Mouse (Mus musculus) MEL (cell line): ENCODE measurements around the gene Jak3. TPM values are rescaled to one million over a fixed set of nuclear protein-coding genes. Genes with fewer than 3 reads are reported as not detected.

Experiments
- DNase-seq: peaks from one replicate; pipeline ENCODE4 v3.0.0; 2011; ENCODE audit warnings: low read depth, low spot score
- H3K27ac ChIP-seq: 2 replicates; pipeline ENCODE4 v1.5.1; 2012; ENCODE audit warnings: low read depth, mild to moderate bottlenecking, control low read depth, low read length, moderate library complexity; ENCODE audit not compliant: control insufficient read depth
- H3K27me3 ChIP-seq, 2 experiments: fragments of 150-350 bp in 1 of 2; sonication (generic) in 1 of 2; 2 replicates each; pipeline ENCODE4 v1.6.1; 2012; ENCODE audit warnings: low read length in 2 of 2, mild to moderate bottlenecking in 2 of 2, improper control_type of control experiment in 1 of 2, moderate library complexity in 1 of 2; ENCODE audit not compliant: insufficient read depth in 2 of 2, control insufficient read depth in 1 of 2
- H3K36me3 ChIP-seq, 2 experiments: 2 replicates each; pipeline ENCODE4 v1.6.1; 2012 to 2014; ENCODE audit warnings: low read length in 2 of 2, improper control_type of control experiment in 1 of 2, inconsistent platforms in 1 of 2, mild to moderate bottlenecking in 1 of 2; ENCODE audit not compliant: insufficient read depth in 2 of 2, control insufficient read depth in 1 of 2
- H3K4me1 ChIP-seq, 2 experiments: fragments of 150-350 bp in 1 of 2; sonication (generic) in 1 of 2; 2 replicates each; pipeline ENCODE4 v1.6.1; 2012; ENCODE audit warnings: low read length in 2 of 2, improper control_type of control experiment in 1 of 2, mild to moderate bottlenecking in 1 of 2; ENCODE audit not compliant: insufficient read depth in 2 of 2, control insufficient read depth in 1 of 2
- H3K4me3 ChIP-seq, 2 experiments: fragments of 150-350 bp in 1 of 2; sonication (generic) in 1 of 2; 2 replicates each; pipeline ENCODE4 v1.5.1; 2012; ENCODE audit warnings: low read depth in 2 of 2, low read length in 2 of 2, mild to moderate bottlenecking in 2 of 2, moderate library complexity in 2 of 2, control low read depth in 1 of 2, improper control_type of control experiment in 1 of 2; ENCODE audit not compliant: control insufficient read depth in 1 of 2, insufficient read depth in 1 of 2
- H3K79me2 ChIP-seq: 2 replicates; pipeline ENCODE4 v1.6.1; 2012; ENCODE audit warnings: mild to moderate bottlenecking, low read length, moderate library complexity; ENCODE audit not compliant: control insufficient read depth, poor library complexity, insufficient read depth
- H3K9ac ChIP-seq: 2 replicates; pipeline ENCODE4 v1.6.1; 2012; ENCODE audit warnings: low read depth, mild to moderate bottlenecking, control low read depth, low read length, moderate library complexity; ENCODE audit not compliant: control insufficient read depth, poor library complexity, severe bottlenecking
- H3K9me3 ChIP-seq: fragments of 150-350 bp; sonication (generic); replicated peaks from 2 replicates; pipeline ENCODE4 v1.6.1; 2012; ENCODE audit warnings: mild to moderate bottlenecking, low read length, improper control_type of control experiment, moderate library complexity; ENCODE audit not compliant: insufficient read depth
- BHLHE40 ChIP-seq: IDR thresholded peaks from 2 replicates; pipeline ENCODE4 v1.6.1; 2012; ENCODE audit warnings: low read depth, mild to moderate bottlenecking, inconsistent platforms, low read length, improper control_type of control experiment, borderline replicate concordance
- CTCF ChIP-seq, 3 experiments: IDR thresholded peaks in 2 of 3; conservative IDR thresholded peaks in 1 of 3; 2 replicates each; pipeline ENCODE4 v1.5.1; 2011 to 2012; ENCODE audit warnings: low read length in 3 of 3, low read depth in 2 of 3, mild to moderate bottlenecking in 2 of 3, improper control_type of control experiment in 1 of 3, inconsistent platforms in 1 of 3, mixed read lengths in 1 of 3, moderate library complexity in 1 of 3; ENCODE audit not compliant: control insufficient read depth in 1 of 3, insufficient read depth in 1 of 3, poor library complexity in 1 of 3, severe bottlenecking in 1 of 3
- E2F4 ChIP-seq: IDR thresholded peaks from 2 replicates; pipeline ENCODE4 v1.6.1; 2011; ENCODE audit warnings: low read depth, low read length, improper control_type of control experiment, borderline replicate concordance
- ELF1 ChIP-seq: IDR thresholded peaks from 2 replicates; pipeline ENCODE4 v1.6.1; 2014; ENCODE audit warnings: low read depth, mild to moderate bottlenecking, inconsistent platforms, low read length, improper control_type of control experiment, moderate library complexity
- ETS1 ChIP-seq: IDR thresholded peaks from 2 replicates; pipeline ENCODE4 v1.6.1; 2012; ENCODE audit warnings: low read depth, mild to moderate bottlenecking, inconsistent platforms, low read length, improper control_type of control experiment, moderate library complexity
- JUND ChIP-seq: IDR thresholded peaks from 2 replicates; pipeline ENCODE4 v1.6.1; 2011; ENCODE audit warnings: low read depth, mild to moderate bottlenecking, improper control_type of control experiment, low read length
- MAX ChIP-seq: IDR thresholded peaks from 2 replicates; pipeline ENCODE4 v1.6.1; 2011; ENCODE audit warnings: low read length, improper control_type of control experiment
- MXI1 ChIP-seq: IDR thresholded peaks from 2 replicates; pipeline ENCODE4 v1.6.1; 2011; ENCODE audit warnings: mild to moderate bottlenecking, low read depth, low read length, improper control_type of control experiment
- MYB ChIP-seq: IDR thresholded peaks from 2 replicates; pipeline ENCODE4 v1.6.1; 2011; ENCODE audit warnings: mild to moderate bottlenecking, low read depth, low read length, improper control_type of control experiment
- MYC ChIP-seq: IDR thresholded peaks from 2 replicates; pipeline ENCODE4 v1.6.1; 2011; ENCODE audit warnings: low read depth, mild to moderate bottlenecking, low read length, improper control_type of control experiment, moderate library complexity
- NRF1 ChIP-seq: IDR thresholded peaks from 2 replicates; pipeline ENCODE4 v1.6.1; 2014; ENCODE audit warnings: low read depth, mild to moderate bottlenecking, inconsistent platforms, low read length, improper control_type of control experiment, moderate library complexity; ENCODE audit not compliant: poor library complexity, insufficient read depth, severe bottlenecking
- POLR2A ChIP-seq, 2 experiments: IDR thresholded peaks; 2 replicates each; pipeline ENCODE4 v1.6.1; 2011 to 2012; ENCODE audit warnings: low read length in 2 of 2, mild to moderate bottlenecking in 2 of 2, control low read depth in 1 of 2, improper control_type of control experiment in 1 of 2, low read depth in 1 of 2, moderate library complexity in 1 of 2; ENCODE audit not compliant: control insufficient read depth in 1 of 2, insufficient read depth in 1 of 2, poor library complexity in 1 of 2
- POLR2AphosphoS2 ChIP-seq: IDR thresholded peaks from 2 replicates; pipeline ENCODE4 v1.6.1; 2011; ENCODE audit warnings: low read length, improper control_type of control experiment
- POLR2AphosphoS5 ChIP-seq: IDR thresholded peaks from 2 replicates; pipeline ENCODE4 v1.6.1; 2012; ENCODE audit warnings: low read depth, borderline replicate concordance, mild to moderate bottlenecking, inconsistent platforms, low read length, moderate library complexity, mixed read lengths
- RCOR1 ChIP-seq: IDR thresholded peaks from 2 replicates; pipeline ENCODE4 v1.6.1; 2012; ENCODE audit warnings: low read depth, mild to moderate bottlenecking, inconsistent platforms, low read length, improper control_type of control experiment
- SIN3A ChIP-seq: IDR thresholded peaks from 2 replicates; pipeline ENCODE4 v1.6.1; 2012; ENCODE audit warnings: low read length, improper control_type of control experiment, inconsistent platforms
- SMC3 ChIP-seq: IDR thresholded peaks from 2 replicates; pipeline ENCODE4 v1.6.1; 2011; ENCODE audit warnings: low read depth, low read length, improper control_type of control experiment
- TAL1 ChIP-seq: IDR thresholded peaks from 2 replicates; pipeline ENCODE4 v1.6.1; 2012; ENCODE audit warnings: mild to moderate bottlenecking, inconsistent platforms, low read length, moderate library complexity, mixed read lengths
- USF2 ChIP-seq, 2 experiments: IDR thresholded peaks; 2 replicates each; pipeline ENCODE4 v1.6.1; 2011 to 2012; ENCODE audit warnings: improper control_type of control experiment in 2 of 2, low read length in 2 of 2, borderline replicate concordance in 1 of 2, inconsistent platforms in 1 of 2, low read depth in 1 of 2, mild to moderate bottlenecking in 1 of 2; ENCODE audit not compliant: insufficient read depth in 1 of 2
- ZC3H11A ChIP-seq: IDR thresholded peaks from 2 replicates; pipeline ENCODE4 v1.6.1; 2012; ENCODE audit warnings: low read depth, mild to moderate bottlenecking, inconsistent platforms, low read length, improper control_type of control experiment
- polyA plus RNA-seq, 2 experiments: library from polyadenylated mRNA; stranded (reverse) in 1 of 2; unstranded in 1 of 2; fragments of >175 nt in 1 of 2; fragments of >200 nt in 1 of 2; gene quantifications; 2 replicates each; pipeline versions ENCODE4 v1.2.1 to v1.2.4; 2012; ENCODE audit warnings: low replicate concordance in 2 of 2, low read depth in 1 of 2; ENCODE audit not compliant: insufficient read length in 2 of 2, insufficient read depth in 1 of 2, missing spikeins in 1 of 2
- total RNA-seq: library from RNA; depleted of rRNA; stranded (reverse); fragments of 300-350 nt; gene quantifications from 2 replicates; pipeline ENCODE4 v1.2.3, GENCODE M21; 2012

Jak3 gene
- total and polyA plus RNA-seq, 3 experiments: 5.1 to 12.4 TPM; not detected in 1

GRCm38 (mm10) chr8:71692509-71692908 is 16.4 kb downstream of the Jak3 start:
- no peak overlapping the region for H3K4me3 ChIP-seq
- H3K9me3 ChIP-seq: no peaks in the 10 kb centered on the region
- TF ChIP-seq MYC: no peak
- no peak for TF ChIP-seq NRF1
- no peak for TF ChIP-seq POLR2A (IDR thresholded peaks at IDR 0.05; ENCODE audit: control insufficient read depth in 1 of 2, insufficient read depth in 1 of 2, low read depth in 1 of 2, low read length in 2 of 2, poor library complexity in 1 of 2)
- TF ChIP-seq BHLHE40: no peak
- no peak for TF ChIP-seq ZC3H11A
- no peak for TF ChIP-seq SMC3
- TF ChIP-seq ETS1: no peak
- no peak for TF ChIP-seq ELF1
- no peak for TF ChIP-seq MXI1
- no peak for TF ChIP-seq CTCF (IDR thresholded peaks at IDR 0.05 in 2 of 3, conservative IDR thresholded peaks at IDR 0.05 in 1 of 3; ENCODE audit: control insufficient read depth in 1 of 3, insufficient read depth in 1 of 3, low read depth in 2 of 3, low read length in 3 of 3, poor library complexity in 1 of 3, severe bottlenecking in 1 of 3)
- TF ChIP-seq POLR2AphosphoS5: no peak
- no peak for TF ChIP-seq SIN3A
- no peak for TF ChIP-seq JUND
- no peak for TF ChIP-seq MYB
- TF ChIP-seq MAX: no peak
- TF ChIP-seq USF2 (IDR thresholded peaks at IDR 0.05; ENCODE audit: borderline replicate concordance in 1 of 2, insufficient read depth in 1 of 2, low read depth in 1 of 2, low read length in 2 of 2): no peak
- TF ChIP-seq E2F4: no peak
- no peak for TF ChIP-seq POLR2AphosphoS2
- TF ChIP-seq TAL1: no peak
- TF ChIP-seq RCOR1: no peak
- no peak for DNase-seq
- no peak overlapping the region for H3K27ac ChIP-seq
- H3K4me1 ChIP-seq: no peaks in the 10 kb centered on the region
- H3K79me2 ChIP-seq: no peaks in the 10 kb centered on the region
- no peaks in the 10 kb centered on the region for H3K27me3 ChIP-seq
- H3K36me3 ChIP-seq: no peaks in the 10 kb centered on the region
- no peak overlapping the region for H3K9ac ChIP-seq

DNA sequence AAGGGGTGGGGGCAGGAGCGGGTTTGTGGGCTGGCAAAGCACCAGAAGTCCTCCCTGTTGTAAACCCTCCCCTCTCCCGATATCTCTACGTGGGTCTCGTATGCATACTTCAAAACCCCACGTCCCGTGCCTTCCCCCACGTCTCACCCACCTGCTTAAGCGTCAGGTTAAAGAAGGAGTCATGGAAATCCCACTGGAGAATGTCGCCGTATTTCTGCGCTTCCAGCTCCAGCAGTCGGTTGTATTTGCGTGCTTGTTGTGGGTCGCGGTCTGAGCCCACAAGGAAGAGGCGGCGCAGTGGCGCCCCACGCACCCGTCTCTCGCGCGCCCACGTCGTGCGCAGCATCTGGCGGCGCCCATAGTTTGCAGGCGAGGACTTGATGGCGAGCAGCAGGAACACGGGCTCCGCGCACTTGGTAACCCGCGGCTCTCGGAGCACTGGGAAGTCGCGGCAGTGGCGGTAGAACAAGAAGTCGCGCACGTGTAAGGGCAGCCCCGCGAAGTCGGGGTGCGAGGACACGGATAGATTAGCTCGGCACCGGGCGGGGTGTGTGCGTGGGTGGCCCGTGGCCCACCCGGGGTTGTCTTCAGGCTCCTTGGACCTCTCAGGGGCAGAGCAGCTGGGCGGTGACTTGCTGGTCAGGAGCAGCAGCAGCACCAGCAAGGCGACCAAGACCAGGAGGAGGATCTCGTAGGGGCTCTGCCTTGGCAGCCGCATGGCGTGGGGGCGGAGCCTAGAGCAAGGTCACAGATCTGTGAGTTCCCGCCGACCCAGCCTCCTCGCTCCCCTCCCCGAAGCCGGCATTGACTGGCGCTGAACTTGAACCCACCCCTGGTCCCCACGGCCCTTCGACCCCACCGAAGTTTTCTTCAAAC is 17.3 kb downstream of the Jak3 start:
- H3K27me3 ChIP-seq: no peaks in the 10 kb centered on the region
- H3K36me3 ChIP-seq: no peaks in the 10 kb centered on the region
- no peaks in the 10 kb centered on the region for H3K79me2 ChIP-seq
- H3K27ac ChIP-seq: no peak overlapping the region
- H3K4me3 ChIP-seq: no peak overlapping the region
- no peak for DNase-seq
- no peaks in the 10 kb centered on the region for H3K9me3 ChIP-seq
- no peak overlapping the region for H3K9ac ChIP-seq
- no peak for TF ChIP-seq MYB
- TF ChIP-seq, all 39 proteins: peak for 0
- no peaks in the 10 kb centered on the region for H3K4me1 ChIP-seq
